9 mouse cellular contexts compared by ENCODE assay signal in the genomic region with DNA sequence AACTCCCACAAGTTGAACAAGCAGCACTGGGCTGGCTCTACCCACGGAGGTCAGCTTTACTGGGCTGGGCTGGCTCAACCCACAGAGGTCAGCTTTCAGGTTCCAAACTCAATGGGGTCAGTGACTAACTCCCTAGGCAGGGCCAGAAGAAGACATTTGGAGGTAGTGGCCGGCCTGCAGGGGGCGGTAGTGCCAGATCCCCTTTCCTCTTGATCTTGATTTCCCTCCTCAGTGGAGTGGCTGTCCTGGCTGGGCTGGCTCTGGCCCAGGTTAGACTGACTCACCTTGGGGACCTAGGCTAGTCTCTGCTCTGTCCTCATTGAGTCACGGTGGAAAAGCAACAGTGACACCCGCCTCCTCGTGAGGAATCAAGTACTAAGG. TPM values are rescaled to one million over a fixed set of nuclear protein-coding genes. Genes with fewer than 3 reads are reported as not detected.
DNase-seq lines count a peak whose midpoint lies in the region; ATAC-seq and TF ChIP-seq lines count a peak whose summit lies in the region.
"Had no signal": no experiment of that assay in that cellular context is flagged by ENCODE, and none has a peak within 500 bp of the region (broad histone marks: within the 10 kb centered on the region; RNA-seq: fewer than 3 reads in every experiment).

No protein-coding gene starts in this region.

- no peak for DNase-seq in kidney, postnatal 0 days (ENCODE audit: low spot score)
- DNase-seq in kidney, adult 8-10 months: no peak
- DNase-seq in induced T-regulatory cell, adult 2 months (ENCODE audit: low read depth): peak; percentile 45
- DNase-seq in layer of hippocampus, postnatal 25 days (ENCODE audit: extremely low spot score in 1 of 2, low spot score in 1 of 2): no peak
- DNase-seq in layer of hippocampus, postnatal 36 days: no peak

- no peak overlapping the region for H3K9ac ChIP-seq in kidney, postnatal 0 days (ENCODE audit: low read depth, low read length)
- H3K9ac ChIP-seq in ES-Bruce4 (ENCODE audit: low read depth, poor library complexity, severe bottlenecking): no peak overlapping the region
- no peak overlapping the region for H3K9ac ChIP-seq in midbrain, embryonic 13.5 days (replicated peaks)
- H3K9ac ChIP-seq: forebrain, embryonic 15.5 days had no signal

- H3K9me3 ChIP-seq in kidney, postnatal 0 days (replicated peaks; ENCODE audit: low read length): no peaks in the 10 kb centered on the region
- H3K9me3 ChIP-seq in ES-Bruce4 (replicated peaks; ENCODE audit: control insufficient read depth, insufficient read depth, low read length, poor library complexity, severe bottlenecking): peaks cover 8% of the 10 kb centered on the region
- H3K9me3 ChIP-seq in midbrain, embryonic 13.5 days: no peaks in the 10 kb centered on the region
- H3K9me3 ChIP-seq: forebrain, embryonic 15.5 days had no signal

- H3K27me3 ChIP-seq in kidney, postnatal 0 days (ENCODE audit: insufficient read depth, low read length): no peaks in the 10 kb centered on the region
- H3K27me3 ChIP-seq in ES-Bruce4 (ENCODE audit: control insufficient read depth, insufficient read depth, low read length, poor library complexity, severe bottlenecking): no peaks in the 10 kb centered on the region
- no peaks in the 10 kb centered on the region for H3K27me3 ChIP-seq in midbrain, embryonic 13.5 days
- H3K27me3 ChIP-seq: forebrain, embryonic 15.5 days had no signal

- no peak overlapping the region for H3K4me2 ChIP-seq in kidney, postnatal 0 days (ENCODE audit: low read length)
- no peak overlapping the region for H3K4me2 ChIP-seq in midbrain, embryonic 13.5 days (replicated peaks)
- H3K4me2 ChIP-seq: forebrain, embryonic 15.5 days had no signal

- no peak for ATAC-seq in kidney, postnatal 0 days (replicated peaks; ENCODE audit: low FRiP score, low read depth)
- ATAC-seq in monocyte, adult 5-6 weeks (replicated peaks; ENCODE audit: insufficient number of reproducible peaks, low FRiP score, low TSS enrichment, poor library complexity, severe bottlenecking): 0 out of 2 replicates have a peak, but pooled peaks have one; percentile 27
- ATAC-seq in midbrain, embryonic 13.5 days: no peak
- ATAC-seq: forebrain, embryonic 15.5 days had no signal

- 82% methylated on average over 6 of the region's 6 CpGs for WGBS in kidney, postnatal 0 days
- 82% methylated on average over 6 of the region's 6 CpGs for WGBS in midbrain, embryonic 13.5 days

- no peak overlapping the region for H3K27ac ChIP-seq in kidney, postnatal 0 days
- no peak overlapping the region for H3K27ac ChIP-seq in ES-Bruce4 (ENCODE audit: insufficient read depth, low read length)
- H3K27ac ChIP-seq in midbrain, embryonic 13.5 days: no peak overlapping the region
- H3K27ac ChIP-seq: forebrain, embryonic 15.5 days had no signal

- no peak for TF ChIP-seq EP300 in ES-Bruce4 (IDR thresholded peaks at IDR 0.05; ENCODE audit: insufficient read depth, low read depth, low read length)

- TF ChIP-seq POLR2A in ES-Bruce4 (IDR thresholded peaks at IDR 0.05; ENCODE audit: insufficient read depth, low read length): no peak

- H3K36me3 ChIP-seq in kidney, postnatal 0 days (ENCODE audit: insufficient read depth, low read length): no peaks in the 10 kb centered on the region
- no peaks in the 10 kb centered on the region for H3K36me3 ChIP-seq in ES-Bruce4 (ENCODE audit: control insufficient read depth, insufficient read depth, low read length, poor library complexity, severe bottlenecking)
- no peaks in the 10 kb centered on the region for H3K36me3 ChIP-seq in midbrain, embryonic 13.5 days
- H3K36me3 ChIP-seq: forebrain, embryonic 15.5 days had no signal

- peak; percentile 40 for TF ChIP-seq CTCF in kidney, postnatal 0 days (IDR thresholded peaks at IDR 0.05; ENCODE audit: low read depth)
- peak; percentile 18 for TF ChIP-seq CTCF in ES-Bruce4 (IDR thresholded peaks at IDR 0.05; ENCODE audit: low read depth, low read length)

- no peaks in the 10 kb centered on the region for H3K4me1 ChIP-seq in kidney, postnatal 0 days (replicated peaks; ENCODE audit: insufficient read depth, low read length)
- H3K4me1 ChIP-seq in ES-Bruce4 (ENCODE audit: control insufficient read depth, insufficient read depth, low read length): no peaks in the 10 kb centered on the region
- no peaks in the 10 kb centered on the region for H3K4me1 ChIP-seq in midbrain, embryonic 13.5 days (replicated peaks)
- H3K4me1 ChIP-seq: forebrain, embryonic 15.5 days had no signal

- no peak overlapping the region for H3K4me3 ChIP-seq in kidney, postnatal 0 days (replicated peaks; ENCODE audit: low read depth, low read length)
- H3K4me3 ChIP-seq in ES-Bruce4 (ENCODE audit: low read depth, low read length): no peak overlapping the region
- no peak overlapping the region for H3K4me3 ChIP-seq in midbrain, embryonic 13.5 days (replicated peaks)
- H3K4me3 ChIP-seq: forebrain, embryonic 15.5 days had no signal

RNA-seq across cellular contexts. Expression of a gene that starts 20.4 kb away (rescaled TPM):
- 15.0 and 16.9 TPM in 2 replicates for polyA plus RNA-seq in kidney, postnatal 0 days (2015; fragmentation: Nextera tagmentation; extraction: Ambion mirVana)
- 12.8 and 16.5 TPM in 2 replicates for polyA plus RNA-seq in ES-Bruce4 (2011; ENCODE audit: insufficient read depth, insufficient read length, low read depth, missing spikeins)
- 27.4 to 47.7 TPM (median 28.0 TPM) in 3 replicates for total RNA-seq in monocyte, adult 5-6 weeks (2017)
- total RNA-seq in layer of hippocampus, postnatal 25 days (2021): 10 to 100 TPM; 53.5 to 55.2 TPM
- polyA plus RNA-seq in midbrain, embryonic 13.5 days (2015; fragmentation: Nextera tagmentation; extraction: Ambion mirVana): 45.4 and 50.1 TPM in 2 replicates
- 10 to 100 TPM; 58.1 to 60.0 TPM for total RNA-seq in layer of hippocampus, postnatal 36 days (2021)

RNA-seq across cellular contexts. Expression of a gene that starts 21.4 kb away (rescaled TPM):
- 4.7 TPM in 2 replicates for polyA plus RNA-seq in kidney, postnatal 0 days (2015; fragmentation: Nextera tagmentation; extraction: Ambion mirVana)
- 3.0 and 3.6 TPM in 2 replicates for polyA plus RNA-seq in ES-Bruce4 (2011; ENCODE audit: insufficient read depth, insufficient read length, low read depth, missing spikeins)
- 4.4 to 6.9 TPM (median 6.5 TPM) in 3 replicates for total RNA-seq in monocyte, adult 5-6 weeks (2017)
- 1 to 10 TPM; 4.1 to 4.2 TPM for total RNA-seq in layer of hippocampus, postnatal 25 days (2021)
- 5.1 and 6.1 TPM in 2 replicates for polyA plus RNA-seq in midbrain, embryonic 13.5 days (2015; fragmentation: Nextera tagmentation; extraction: Ambion mirVana)
- total RNA-seq in layer of hippocampus, postnatal 36 days (2021): 1 to 10 TPM; 4.2 to 4.4 TPM
